Comparison of ENCODE assay signal across 8 mouse cellular contexts in genomic region chr8:105484392-105484791, GRCm38 (mm10). TPM values are rescaled to one million over a fixed set of nuclear protein-coding genes. Genes with fewer than 3 reads are reported as not detected.
DNase-seq lines count a peak whose midpoint lies in the region; ATAC-seq and TF ChIP-seq lines count a peak whose summit lies in the region.

No protein-coding gene starts in this region.

- TF ChIP-seq CTCF in heart, postnatal 0 days (IDR thresholded peaks at IDR 0.05; ENCODE audit: low read depth) = peak; percentile 65

- no peak overlapping the region for H3K27ac ChIP-seq in heart, postnatal 0 days (ENCODE audit: low read depth)
- peak overlapping the region; percentile 51 for H3K27ac ChIP-seq in limb, embryonic 10.5 days
- 0 out of 2 replicates have a peak overlapping the region, but pooled peaks have one; percentile 30 for H3K27ac ChIP-seq in midbrain, embryonic 13.5 days

- no peak overlapping the region for H3K4me2 ChIP-seq in heart, postnatal 0 days (ENCODE audit: low read depth, low read length)
- no peak overlapping the region for H3K4me2 ChIP-seq in midbrain, embryonic 13.5 days (replicated peaks)

- peaks cover 16% of the 10 kb centered on the region for H3K36me3 ChIP-seq in heart, postnatal 0 days (replicated peaks; ENCODE audit: control insufficient read depth, insufficient read depth, low read length)
- peaks cover 11% of the 10 kb centered on the region; the same call in 1 of the 2 replicates for H3K36me3 ChIP-seq in limb, embryonic 10.5 days
- peaks cover 8% of the 10 kb centered on the region; the same call in 1 of the 2 replicates for H3K36me3 ChIP-seq in midbrain, embryonic 13.5 days

- no peaks in the 10 kb centered on the region for H3K4me1 ChIP-seq in heart, postnatal 0 days (ENCODE audit: control insufficient read depth, insufficient read depth)
- H3K4me1 ChIP-seq in limb, embryonic 10.5 days = peaks cover 38% of the 10 kb centered on the region
- H3K4me1 ChIP-seq in midbrain, embryonic 13.5 days (replicated peaks) = peaks cover 22% of the 10 kb centered on the region

- peak; percentile 54 for DNase-seq in adrenal gland, adult 2 months
- DNase-seq in adrenal gland, adult 8-10 months = no peak
- DNase-seq in 416B (ENCODE audit: low read depth) = peak; percentile 67
- peak; percentile 87 for DNase-seq in embryo, embryonic 10.5 days (ENCODE audit: low spot score)
- no peak for DNase-seq in heart, postnatal 0 days (ENCODE audit: low spot score)
- peak; percentile 88 for DNase-seq in limb, embryonic 10.5 days (ENCODE audit: low spot score)
- DNase-seq in right cerebral cortex, postnatal 36 days (ENCODE audit: low spot score in 2 of 2) = no peak

- ATAC-seq in heart, postnatal 0 days (ENCODE audit: insufficient read depth, low read depth) = no peak
- ATAC-seq in midbrain, embryonic 13.5 days = peak; percentile 64

- 34% methylated on average over 2 of the region's 2 CpGs for WGBS in heart, postnatal 0 days
- WGBS in limb, embryonic 10.5 days = 35% methylated on average over 2 of the region's 2 CpGs
- WGBS in midbrain, embryonic 13.5 days = 20% methylated on average over 2 of the region's 2 CpGs

- no peak overlapping the region for H3K9ac ChIP-seq in heart, postnatal 0 days (replicated peaks; ENCODE audit: low read depth, low read length)
- H3K9ac ChIP-seq in midbrain, embryonic 13.5 days (replicated peaks) = no peak overlapping the region

- no peaks in the 10 kb centered on the region for H3K9me3 ChIP-seq in heart, postnatal 0 days (replicated peaks; ENCODE audit: control insufficient read depth, low read length)
- no peaks in the 10 kb centered on the region for H3K9me3 ChIP-seq in limb, embryonic 10.5 days (replicated peaks)
- no peaks in the 10 kb centered on the region for H3K9me3 ChIP-seq in midbrain, embryonic 13.5 days

- no peak overlapping the region for H3K4me3 ChIP-seq in heart, postnatal 0 days (ENCODE audit: low read depth, low read length)
- H3K4me3 ChIP-seq in limb, embryonic 10.5 days = no peak overlapping the region
- no peak overlapping the region for H3K4me3 ChIP-seq in midbrain, embryonic 13.5 days (replicated peaks)

- no peak for TF ChIP-seq EP300 in heart, postnatal 0 days (IDR thresholded peaks at IDR 0.05; ENCODE audit: low read depth)

- no peaks in the 10 kb centered on the region for H3K27me3 ChIP-seq in heart, postnatal 0 days (ENCODE audit: control insufficient read depth, insufficient read depth, low read length)
- no peaks in the 10 kb centered on the region for H3K27me3 ChIP-seq in limb, embryonic 10.5 days (ENCODE audit: low read depth, poor library complexity, severe bottlenecking)
- no peaks in the 10 kb centered on the region for H3K27me3 ChIP-seq in midbrain, embryonic 13.5 days

RNA-seq across cellular contexts. Expression of gene Zdhhc1, which starts 12.3 kb away (rescaled TPM):
- total RNA-seq in adrenal gland, adult 2 months (2021) = 10 to 100 TPM; 13.8 to 19.2 TPM
- 53.3 and 62.5 TPM in 2 replicates for polyA plus RNA-seq in adrenal gland, adult 2 months (2012; rRNA removed)
- 10 to 100 TPM; 20.6 to 40.1 (median 31.3) TPM for total RNA-seq in adrenal gland, adult 8-10 months (2022)
- total RNA-seq in heart, postnatal 0 days (2014; rRNA removed; ENCODE audit: low replicate concordance) = 37.8 and 56.2 TPM in 2 replicates
- 19.1 TPM in 2 replicates for polyA plus RNA-seq in heart, postnatal 0 days (2015; fragmentation: Nextera tagmentation; extraction: Ambion mirVana)
- 18.9 and 25.3 TPM in 2 replicates for polyA plus RNA-seq in limb, embryonic 10.5 days (2016; fragmentation: Nextera tagmentation; extraction: Ambion mirVana)
- 26.2 and 31.3 TPM in 2 replicates for polyA plus RNA-seq in midbrain, embryonic 13.5 days (2015; fragmentation: Nextera tagmentation; extraction: Ambion mirVana)

RNA-seq across cellular contexts. Expression of gene Tppp3, which starts 13.1 kb away (rescaled TPM):
- 10 to 100 TPM; 26.2 to 37.5 TPM for total RNA-seq in adrenal gland, adult 2 months (2021)
- polyA plus RNA-seq in adrenal gland, adult 2 months (2012; rRNA removed) = 50.8 and 65.2 TPM in 2 replicates
- total RNA-seq in adrenal gland, adult 8-10 months (2022) = 10 to 100 TPM; 28.3 to 40.2 (median 33.0) TPM
- 12.9 and 19.8 TPM in 2 replicates for total RNA-seq in heart, postnatal 0 days (2014; rRNA removed; ENCODE audit: low replicate concordance)
- polyA plus RNA-seq in heart, postnatal 0 days (2015; fragmentation: Nextera tagmentation; extraction: Ambion mirVana) = 37.8 and 42.3 TPM in 2 replicates
- 8.4 and 13.5 TPM in 2 replicates for polyA plus RNA-seq in limb, embryonic 10.5 days (2016; fragmentation: Nextera tagmentation; extraction: Ambion mirVana)
- polyA plus RNA-seq in midbrain, embryonic 13.5 days (2015; fragmentation: Nextera tagmentation; extraction: Ambion mirVana) = 93.1 and 111 TPM in 2 replicates

RNA-seq across cellular contexts. Expression of gene Hsd11b2, which starts 34.2 kb away (rescaled TPM):
- total RNA-seq in adrenal gland, adult 2 months (2021) = under 1 TPM; 0.14 to 0.35 TPM
- polyA plus RNA-seq in adrenal gland, adult 2 months (2012; rRNA removed) = 1.2 and 2.2 TPM in 2 replicates
- total RNA-seq in adrenal gland, adult 8-10 months (2022) = under 1 TPM; 0.56 to 0.98 (median 0.82) TPM
- not detected in 2 replicates for total RNA-seq in heart, postnatal 0 days (2014; rRNA removed; ENCODE audit: low replicate concordance)
- polyA plus RNA-seq in heart, postnatal 0 days (2015; fragmentation: Nextera tagmentation; extraction: Ambion mirVana) = 0.18 and 0.25 TPM in 2 replicates
- 78.2 and 83.2 TPM in 2 replicates for polyA plus RNA-seq in limb, embryonic 10.5 days (2016; fragmentation: Nextera tagmentation; extraction: Ambion mirVana)
- polyA plus RNA-seq in midbrain, embryonic 13.5 days (2015; fragmentation: Nextera tagmentation; extraction: Ambion mirVana) = 11.6 and 16.9 TPM in 2 replicates

Comparison
In these comparisons a context has a peak if more than half of its experiments do, and no peak if none do; other contexts are left out.
1. DNase-seq: peak in adrenal gland, adult 2 months (single experiment), 416B (single experiment), embryo, embryonic 10.5 days (single experiment) and limb, embryonic 10.5 days (single experiment); none in adrenal gland, adult 8-10 months (single experiment), heart, postnatal 0 days (single experiment) and right cerebral cortex, postnatal 36 days (0 of 2).